Mouse (Mus musculus) liver, postnatal 0 days (tissue): ENCODE measurements around the gene Fam71e2. TPM values are rescaled to one million over a fixed set of nuclear protein-coding genes. Genes with fewer than 3 reads are reported as not detected.
"Not testable (repeated sequence)": the region's sequence is repeated elsewhere in the genome, so short reads cannot be mapped to it uniquely, and the experiment has no call there.

Experiments used
- ATAC-seq: fragments of 200-750 bp; cut with Nextera tagmentation; 2 replicates; pipeline ENCODE4 v1.8.0; 2017; ENCODE audit warnings: mild to moderate bottlenecking, moderate library complexity
- DNase-seq: peaks from one replicate; pipeline ENCODE4 v3.0.0-alpha.2; 2016
- H3K27ac ChIP-seq: fragments of 300-500 bp; sonication (generic); 2 replicates; pipeline ENCODE4 v1.5.1; 2014; ENCODE audit warnings: antibody characterized with exemption, moderate library complexity, mild to moderate bottlenecking, low read depth
- H3K27me3 ChIP-seq: fragments of 300-500 bp; sonication (generic); 2 replicates; pipeline ENCODE4 v1.6.1; 2014; ENCODE audit warnings: low read length, control low read depth, mixed read lengths; ENCODE audit not compliant: insufficient read depth
- H3K36me3 ChIP-seq: fragments of 300-500 bp; sonication (generic); replicated peaks from 2 replicates; pipeline ENCODE4 v1.6.1; 2014; ENCODE audit warnings: mild to moderate bottlenecking, control low read depth, low read length, moderate library complexity, mixed read lengths; ENCODE audit not compliant: insufficient read depth
- H3K4me1 ChIP-seq: fragments of 300-500 bp; sonication (generic); 2 replicates; pipeline ENCODE4 v1.6.1; 2014; ENCODE audit warnings: antibody characterized with exemption, mild to moderate bottlenecking, control low read depth; ENCODE audit not compliant: insufficient read depth
- H3K4me2 ChIP-seq: fragments of 300-500 bp; sonication (generic); 2 replicates; pipeline ENCODE4 v1.6.1; 2014; ENCODE audit warnings: low read depth, mild to moderate bottlenecking, low read length, moderate library complexity, mixed read lengths
- H3K4me3 ChIP-seq: fragments of 300-500 bp; sonication (generic); 2 replicates; pipeline ENCODE4 v1.5.1; 2014; ENCODE audit warnings: low read depth, low read length
- H3K9ac ChIP-seq: fragments of 300-500 bp; sonication (generic); replicated peaks from 2 replicates; pipeline ENCODE4 v1.6.1; 2014; ENCODE audit warnings: mild to moderate bottlenecking, moderate library complexity
- H3K9me3 ChIP-seq: fragments of 300-500 bp; sonication (generic); 2 replicates; pipeline ENCODE4 v1.6.1; 2016; ENCODE audit warnings: mild to moderate bottlenecking, control low read depth, low read length, mixed read lengths
- CTCF ChIP-seq: sonication (generic); IDR thresholded peaks from 2 replicates; pipeline ENCODE4 v1.5.1; 2016; ENCODE audit warnings: antibody characterized with exemption, low read depth
- EP300 ChIP-seq: IDR thresholded peaks from 2 replicates; pipeline ENCODE4 v1.6.1; 2016; ENCODE audit warnings: antibody characterized with exemption, low read depth, mild to moderate bottlenecking
- WGBS: fragments of 180-500 bp; shearing (Covaris S2); extraction: QIAGEN DNeasy Blood & Tissue Kit; methylation state at CpG from one replicate; pipeline ENCODE4 v1.1.7; 2014; ENCODE audit not compliant: insufficient replicate concordance; 5-methylcytosine and 5-hydroxymethylcytosine counted together
- polyA plus RNA-seq: library from polyadenylated mRNA; unstranded; fragments of >200 nt; fragmentation: Nextera tagmentation; extraction: Ambion mirVana; gene quantifications from 2 replicates; pipeline ENCODE4 v1.2.1, GENCODE M21; 2015

The Fam71e2 gene
- polyA plus RNA-seq, 1 experiment from 2014 or later, result not detected

- ATAC-seq (peak; percentile 83), DNase-seq (peak; percentile 44)
- H3K9ac ChIP-seq, result no peak overlapping the region
Measured at GRCm38 (mm10) chr7:4806716-4807115, 35.6 kb upstream of the Fam71e2 start.

DNA sequence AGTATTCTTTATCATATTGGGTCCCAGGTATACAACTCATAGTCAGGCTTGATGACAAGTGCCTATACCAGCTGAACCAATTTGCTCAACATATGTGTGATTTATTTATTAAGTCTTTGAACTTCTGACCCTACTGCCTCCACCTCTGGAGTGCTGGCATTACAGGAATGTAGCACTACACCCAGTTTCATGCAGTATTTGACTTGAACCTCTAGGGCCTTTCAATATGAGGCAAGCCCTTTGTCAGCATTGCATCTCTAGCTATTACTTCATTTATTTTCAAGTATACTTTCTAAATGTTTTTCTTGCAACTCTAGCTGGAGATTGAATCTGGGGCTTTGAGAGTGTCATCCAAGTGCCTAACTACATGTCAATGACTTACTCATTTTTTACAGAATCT lies 31.1 kb upstream of the Fam71e2 start:
- H3K27ac ChIP-seq, result no peak overlapping the region
- H3K4me2 ChIP-seq, result no peak overlapping the region
- DNase-seq (no peak), ATAC-seq (no peak)
- TF ChIP-seq EP300 (no peak), CTCF (no peak)
- H3K4me1 ChIP-seq, result peaks cover 4% of the 10 kb centered on the region
- H3K9me3 ChIP-seq, result no peaks in the 10 kb centered on the region
- no peaks in the 10 kb centered on the region for H3K27me3 ChIP-seq
- H3K9ac ChIP-seq, result no peak overlapping the region
- peaks cover 33% of the 10 kb centered on the region for H3K36me3 ChIP-seq
- no peak overlapping the region for H3K4me3 ChIP-seq

More at GRCm38 (mm10) chr7:4806716-4807115, 35.6 kb upstream of the Fam71e2 start:
- Histone ChIP-seq H3K27ac (peak overlapping the region; percentile 39; the same call in 1 of the 2 replicates), H3K9me3 (no peaks in the 10 kb centered on the region), H3K4me1 (peaks cover 27% of the 10 kb centered on the region), H3K4me3 (no peak overlapping the region), H3K27me3 (no peaks in the 10 kb centered on the region), H3K4me2 (0 out of 2 replicates have a peak overlapping the region, but pooled peaks have one; percentile 9), H3K36me3 (peaks cover 64% of the 10 kb centered on the region)
- TF ChIP-seq EP300, result peak; percentile 67; the same call in 1 of the 2 replicates
- TF ChIP-seq CTCF, result peak; percentile 82
- WGBS, result 68% methylated on average over 7 of the region's 7 CpGs

DNA sequence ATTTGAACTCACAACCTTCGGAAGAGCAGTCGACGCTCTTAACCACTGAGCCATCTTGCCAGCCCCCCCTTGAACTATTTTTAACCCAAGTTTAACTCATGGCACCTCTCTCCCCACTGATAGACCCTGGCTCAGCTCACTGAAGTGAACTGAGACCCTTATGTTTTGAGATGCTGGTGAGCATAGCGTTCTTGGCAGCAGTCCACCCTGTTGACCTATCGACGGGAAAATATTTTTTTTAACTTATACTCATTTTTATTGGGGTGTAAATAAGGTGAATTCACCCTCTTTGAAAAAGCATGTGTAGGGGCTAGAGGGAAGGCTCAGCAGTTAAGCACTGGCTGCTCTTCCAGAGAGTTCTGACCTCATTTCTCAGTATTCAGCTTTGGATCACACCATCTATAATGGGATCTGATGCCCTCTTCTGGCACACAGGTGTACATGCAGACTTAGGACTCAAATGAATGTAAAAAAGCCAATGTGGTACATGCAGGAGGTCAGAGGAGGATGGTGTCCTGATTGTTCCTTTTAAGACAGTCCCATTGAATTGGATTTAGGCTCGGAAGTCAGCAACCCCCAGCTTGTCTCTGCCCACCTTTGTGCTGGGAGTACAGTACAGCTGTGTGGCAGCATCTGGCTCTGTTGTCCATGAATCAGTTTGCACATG lies 24.8 kb upstream of the Fam71e2 start:
- Histone ChIP-seq H3K9ac (no peak overlapping the region), H3K36me3 (peaks cover 37% of the 10 kb centered on the region), H3K9me3 (no peaks in the 10 kb centered on the region), H3K4me2 (no peak overlapping the region), H3K4me3 (no peak overlapping the region), H3K4me1 (peaks cover 21% of the 10 kb centered on the region), H3K27me3 (no peaks in the 10 kb centered on the region), H3K27ac (no peak overlapping the region)
- ATAC-seq (no peak), DNase-seq (no peak)
- WGBS, result 73% methylated on average over 7 of the region's 7 CpGs
- TF ChIP-seq EP300, result no peak
- peak; percentile 85 for TF ChIP-seq CTCF

DNA sequence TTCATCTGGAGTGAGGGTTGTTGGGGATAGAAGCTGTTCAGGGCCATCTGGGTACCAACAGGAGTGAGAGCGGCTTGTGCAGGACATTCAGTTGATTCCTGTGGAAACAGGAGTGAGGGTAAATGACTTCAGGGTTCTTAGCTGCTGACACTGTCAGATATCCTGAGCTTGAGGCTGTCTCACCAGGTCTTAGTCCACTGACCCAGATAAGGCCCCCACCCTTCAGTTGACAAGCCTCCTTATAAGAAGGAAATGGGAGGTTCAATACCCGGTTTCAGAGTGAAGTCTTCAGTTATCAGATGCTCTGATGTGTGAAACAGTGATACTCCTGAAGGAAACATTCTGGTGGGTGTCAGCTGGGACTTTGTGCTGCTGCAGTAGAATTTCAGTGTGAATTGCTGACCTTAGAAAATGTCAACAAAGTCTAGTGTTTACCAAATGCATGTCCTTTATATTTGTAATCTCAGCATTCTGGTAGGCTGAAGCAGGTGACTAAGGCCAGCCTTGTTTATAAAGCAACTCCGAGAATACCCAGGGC lies 23.6 kb upstream of the Fam71e2 start:
- DNase-seq, result no peak
- ATAC-seq, result no peak
- TF ChIP-seq EP300 (no peak), CTCF (no peak)
- Histone ChIP-seq H3K4me2 (peak overlapping the region; percentile 88), H3K9me3 (no peaks in the 10 kb centered on the region), H3K4me3 (peak overlapping the region; percentile 95; the same call in 1 of the 2 replicates), H3K9ac (peak overlapping the region; percentile 34; the same call in 1 of the 2 replicates), H3K27me3 (no peaks in the 10 kb centered on the region), H3K4me1 (peaks cover 26% of the 10 kb centered on the region), H3K27ac (peak overlapping the region; percentile 34; the same call in 1 of the 2 replicates), H3K36me3 (peaks cover 37% of the 10 kb centered on the region)
- WGBS, result 50% methylated on average over 3 of the region's 3 CpGs

- Histone ChIP-seq H3K27ac (peak overlapping the region; percentile 93), H3K27me3 (no peaks in the 10 kb centered on the region), H3K4me1 (peaks cover 29% of the 10 kb centered on the region), H3K36me3 (peaks cover 37% of the 10 kb centered on the region), H3K4me2 (peak overlapping the region; percentile 88), H3K9me3 (no peaks in the 10 kb centered on the region), H3K4me3 (peak overlapping the region; percentile 95), H3K9ac (peak overlapping the region; percentile 96)
- TF ChIP-seq CTCF, result no peak
- no peak for TF ChIP-seq EP300
- DNase-seq (no peak), ATAC-seq (no peak)
- WGBS, result 26% methylated on average over 4 of the region's 4 CpGs
Measured at GRCm38 (mm10) chr7:4793674-4794073, 22.6 kb upstream of the Fam71e2 start.

DNA sequence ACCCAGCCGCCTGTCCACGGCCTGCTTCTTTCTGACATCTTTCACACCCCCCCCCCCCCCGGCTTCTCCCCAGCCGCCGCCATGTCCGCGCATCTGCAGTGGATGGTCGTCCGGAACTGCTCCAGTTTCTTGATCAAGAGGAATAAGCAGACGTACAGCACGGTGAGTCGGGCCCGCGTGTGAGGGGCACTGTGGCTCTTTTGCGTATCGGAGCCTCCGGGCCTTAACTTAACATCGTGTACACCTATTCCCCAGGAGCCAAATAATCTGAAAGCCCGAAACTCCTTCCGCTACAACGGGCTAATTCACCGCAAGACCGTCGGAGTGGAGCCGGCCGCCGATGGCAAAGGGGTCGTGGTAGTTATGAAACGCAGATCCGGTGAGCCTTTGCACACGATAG lies 22.1 kb upstream of the Fam71e2 start:
- Histone ChIP-seq H3K4me1 (peaks cover 33% of the 10 kb centered on the region), H3K36me3 (peaks cover 37% of the 10 kb centered on the region), H3K4me2 (peak overlapping the region; percentile 88), H3K4me3 (peak overlapping the region; percentile 95), H3K9ac (peak overlapping the region; percentile 96), H3K27ac (peak overlapping the region; percentile 93)
- not testable (repeated sequence) for H3K9me3 ChIP-seq, H3K27me3 ChIP-seq, DNase-seq
- peak; percentile 9 for ATAC-seq
- WGBS, result under 1% methylated on average over 31 of the region's 31 CpGs
